ENCODE assay signal across 15 mouse cellular contexts in the genomic region with DNA sequence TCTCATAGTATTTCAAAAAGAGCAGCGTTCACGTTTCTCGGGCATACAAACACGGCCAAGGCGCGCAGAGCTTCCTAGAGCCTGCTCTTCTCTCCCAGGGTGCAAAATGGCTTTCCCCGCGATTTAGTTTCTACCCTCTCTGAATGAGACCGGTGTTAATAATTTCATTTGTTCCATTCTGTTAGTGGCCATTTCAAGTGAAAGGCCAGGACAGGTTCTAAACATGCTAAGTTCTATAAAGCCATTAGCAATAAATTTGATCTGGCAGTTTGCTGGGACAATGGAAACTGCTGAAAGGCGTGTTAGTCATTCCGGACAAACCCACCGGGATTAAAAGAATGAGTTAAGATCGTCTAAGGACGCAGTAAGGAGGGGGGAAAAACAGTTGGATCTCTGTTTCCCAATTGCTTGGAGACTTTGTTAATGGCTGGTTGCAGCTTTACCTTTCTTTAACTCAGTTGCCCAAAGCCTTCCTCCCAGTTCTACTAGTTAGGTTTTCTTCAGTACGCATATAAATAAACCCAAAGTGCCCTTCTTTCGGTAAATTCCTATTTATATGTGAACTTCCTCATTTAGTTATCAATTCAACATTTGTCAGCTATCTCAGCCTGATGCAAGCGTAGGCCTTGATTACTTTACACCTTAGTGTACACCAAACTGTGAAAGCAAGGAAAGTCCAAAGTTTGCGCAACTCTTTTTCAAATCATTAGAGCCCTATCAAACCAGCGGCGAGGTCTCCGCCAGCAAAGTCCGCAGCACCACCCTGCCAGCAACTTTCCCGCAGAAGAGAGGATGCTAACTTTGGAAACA. TPM values are rescaled to one million over a fixed set of nuclear protein-coding genes. Genes with fewer than 3 reads are reported as not detected.
A peak's percentile ranks its signal among the peaks of the same experiment; 100 is the strongest.
DNase-seq lines count a peak whose midpoint lies in the region; ATAC-seq and TF ChIP-seq lines count a peak whose summit lies in the region.
"Had no signal": no experiment of that assay in that cellular context is flagged by ENCODE, and none has a peak within 500 bp of the region (broad histone marks: within the 10 kb centered on the region; RNA-seq: fewer than 3 reads in every experiment).

No protein-coding gene starts in this region.

- peaks cover 49% of the 10 kb centered on the region for H3K27me3 ChIP-seq in hindbrain, postnatal 0 days (ENCODE audit: insufficient read depth, low read length)
- peaks cover 70% of the 10 kb centered on the region for H3K27me3 ChIP-seq in midbrain, postnatal 0 days (ENCODE audit: insufficient read depth, low read length)

- ATAC-seq in hindbrain, postnatal 0 days = no peak
- no peak for ATAC-seq in midbrain, postnatal 0 days (ENCODE audit: low FRiP score)
- ATAC-seq: intestine, embryonic 15.5 days had no signal

- H3K9me3 ChIP-seq in hindbrain, postnatal 0 days (ENCODE audit: low read length) = no peaks in the 10 kb centered on the region
- no peaks in the 10 kb centered on the region for H3K9me3 ChIP-seq in midbrain, postnatal 0 days (ENCODE audit: low read length)
- H3K9me3 ChIP-seq: heart, embryonic 15.5 days; intestine, embryonic 15.5 days; liver, embryonic 15.5 days had no signal

- DNase-seq in brain, embryonic 14.5 days (ENCODE audit: low read depth) = peak; percentile 35
- DNase-seq in embryo, embryonic 11 days = peak; percentile 61
- DNase-seq in hindbrain, postnatal 0 days (ENCODE audit: low spot score) = no peak
- DNase-seq in midbrain, postnatal 0 days (ENCODE audit: low spot score) = no peak
- DNase-seq in urinary bladder, postnatal 14 days (ENCODE audit: low spot score) = no peak
- no peak for DNase-seq in right cerebral cortex, postnatal 25 days
- DNase-seq in kidney, postnatal 10 days = no peak
- DNase-seq: adrenal gland, postnatal 25 days; cerebellum, adult 18-20 months; gastrocnemius, postnatal 10 days had no signal

- H3K4me1 ChIP-seq in hindbrain, postnatal 0 days (ENCODE audit: insufficient read depth, low read length) = peaks cover 5% of the 10 kb centered on the region; the same call in 1 of the 2 replicates
- H3K4me1 ChIP-seq in midbrain, postnatal 0 days (ENCODE audit: insufficient read depth, low read length) = peaks cover 7% of the 10 kb centered on the region; the same call in 1 of the 2 replicates
- H3K4me1 ChIP-seq: liver, embryonic 15.5 days had no signal

- H3K4me2 ChIP-seq in hindbrain, postnatal 0 days (ENCODE audit: low read depth, low read length) = peak overlapping the region; percentile 59
- H3K4me2 ChIP-seq in midbrain, postnatal 0 days (ENCODE audit: low read depth, low read length, poor library complexity, severe bottlenecking) = no peak overlapping the region
- H3K4me2 ChIP-seq: liver, embryonic 15.5 days had no signal

- H3K36me3 ChIP-seq in hindbrain, postnatal 0 days (ENCODE audit: insufficient read depth, low read length) = no peaks in the 10 kb centered on the region
- H3K36me3 ChIP-seq in midbrain, postnatal 0 days (ENCODE audit: insufficient read depth, low read length) = no peaks in the 10 kb centered on the region
- H3K36me3 ChIP-seq: heart, embryonic 15.5 days; intestine, embryonic 15.5 days; liver, embryonic 15.5 days had no signal

- no peak for TF ChIP-seq POLR2A in brain, embryonic 14.5 days (IDR thresholded peaks at IDR 0.05; ENCODE audit: borderline replicate concordance, extremely low read depth, insufficient read depth, insufficient read length, poor library complexity, severe bottlenecking)

- 5% methylated on average over 23 of the region's 23 CpGs for WGBS in hindbrain, postnatal 0 days
- WGBS in midbrain, postnatal 0 days = 3% methylated on average over 23 of the region's 23 CpGs

- peak overlapping the region; percentile 44 for H3K4me3 ChIP-seq in hindbrain, postnatal 0 days (ENCODE audit: low read length)
- H3K4me3 ChIP-seq in midbrain, postnatal 0 days (ENCODE audit: low read depth, low read length) = peak overlapping the region; percentile 37
- H3K4me3 ChIP-seq: liver, embryonic 15.5 days had no signal

- H3K27ac ChIP-seq in hindbrain, postnatal 0 days = no peak overlapping the region
- no peak overlapping the region for H3K27ac ChIP-seq in midbrain, postnatal 0 days (ENCODE audit: low read depth, low read length)
- H3K27ac ChIP-seq: heart, embryonic 15.5 days; intestine, embryonic 15.5 days; liver, embryonic 15.5 days had no signal

- TF ChIP-seq CTCF in brain, embryonic 14.5 days (IDR thresholded peaks at IDR 0.05; ENCODE audit: borderline replicate concordance, extremely low read depth, insufficient read depth, insufficient read length) = no peak
- no peak for TF ChIP-seq CTCF in hindbrain, postnatal 0 days (IDR thresholded peaks at IDR 0.05; ENCODE audit: low read depth)
- no peak for TF ChIP-seq CTCF in midbrain, postnatal 0 days (IDR thresholded peaks at IDR 0.05)

- peak overlapping the region; percentile 43; the same call in 1 of the 2 replicates for H3K9ac ChIP-seq in hindbrain, postnatal 0 days (replicated peaks; ENCODE audit: low read length)
- H3K9ac ChIP-seq in midbrain, postnatal 0 days (replicated peaks; ENCODE audit: low read length, poor library complexity, severe bottlenecking) = no peak overlapping the region
- H3K9ac ChIP-seq: heart, embryonic 15.5 days; intestine, embryonic 15.5 days; liver, embryonic 15.5 days had no signal

RNA-seq across cellular contexts. Expression of gene Dbx2, which starts 2.7 kb away (rescaled TPM):
- polyA plus RNA-seq in brain, embryonic 14.5 days (2012; rRNA removed) = 0.77 and 2.1 TPM in 2 replicates
- total RNA-seq in hindbrain, postnatal 0 days (2014; rRNA removed) = 8.3 and 11.4 TPM in 2 replicates
- 23.7 and 26.2 TPM in 2 replicates for polyA plus RNA-seq in hindbrain, postnatal 0 days (2015; fragmentation: Nextera tagmentation; extraction: Ambion mirVana)
- total RNA-seq in midbrain, postnatal 0 days (2014; rRNA removed) = 4.9 and 5.8 TPM in 2 replicates
- 18.4 and 23.0 TPM in 2 replicates for polyA plus RNA-seq in midbrain, postnatal 0 days (2015; fragmentation: Nextera tagmentation; extraction: Ambion mirVana)
- total RNA-seq: adrenal gland, postnatal 25 days; megakaryocyte progenitor cell, adult 5-6 weeks had no signal
- polyA plus RNA-seq: heart, embryonic 15.5 days; liver, embryonic 15.5 days; spleen, adult 2 months had no signal

Comparison
In these comparisons a context has a peak if more than half of its experiments do, and no peak if none do; other contexts are left out.
1. DNase-seq: peak in brain, embryonic 14.5 days (single experiment) and embryo, embryonic 11 days (single experiment); none in hindbrain, postnatal 0 days (single experiment), midbrain, postnatal 0 days (single experiment), urinary bladder, postnatal 14 days (single experiment), right cerebral cortex, postnatal 25 days (single experiment) and kidney, postnatal 10 days (single experiment).